Mouse (Mus musculus) liver, embryonic 15.5 days (tissue): Measurements from ENCODE around the gene Cpeb4. TPM values are rescaled to one million over a fixed set of nuclear protein-coding genes. Genes with fewer than 3 reads are reported as not detected.
"Not testable (repeated sequence)": the region's sequence is repeated elsewhere in the genome, so short reads cannot be mapped to it uniquely, and the experiment has no call there.

Experiments
- ATAC-seq: fragments of 200-750 bp; cut with Nextera tagmentation; 2 replicates; pipeline ENCODE4 v1.8.0; 2017; ENCODE audit warnings: moderate number of reproducible peaks, mild to moderate bottlenecking, moderate library complexity; ENCODE audit not compliant: insufficient read depth
- H3K27ac ChIP-seq: fragments of 300-500 bp; sonication (generic); replicated peaks from 2 replicates; pipeline ENCODE4 v1.5.1; 2015; ENCODE audit warnings: mild to moderate bottlenecking, inconsistent platforms
- H3K27me3 ChIP-seq: fragments of 300-500 bp; sonication (generic); 2 replicates; pipeline ENCODE4 v1.6.1; 2015; ENCODE audit warnings: mild to moderate bottlenecking, inconsistent platforms
- H3K36me3 ChIP-seq: fragments of 300-500 bp; sonication (generic); replicated peaks from 2 replicates; pipeline ENCODE4 v1.6.1; 2015; ENCODE audit warnings: moderate library complexity, mild to moderate bottlenecking, inconsistent platforms
- H3K4me1 ChIP-seq: fragments of 300-500 bp; sonication (generic); replicated peaks from 2 replicates; pipeline ENCODE4 v1.6.1; 2015; ENCODE audit warnings: inconsistent platforms
- H3K4me2 ChIP-seq: fragments of 300-500 bp; sonication (generic); 2 replicates; pipeline ENCODE4 v1.6.1; 2015; ENCODE audit warnings: moderate library complexity, mild to moderate bottlenecking, inconsistent platforms
- H3K4me3 ChIP-seq: fragments of 300-500 bp; sonication (generic); replicated peaks from 2 replicates; pipeline ENCODE4 v1.5.1; 2015; ENCODE audit warnings: mild to moderate bottlenecking, inconsistent platforms
- H3K9ac ChIP-seq: fragments of 300-500 bp; sonication (generic); 2 replicates; pipeline ENCODE4 v1.6.1; 2015; ENCODE audit warnings: moderate library complexity, mild to moderate bottlenecking, inconsistent platforms
- H3K9me3 ChIP-seq: fragments of 300-500 bp; sonication (generic); replicated peaks from 2 replicates; pipeline ENCODE4 v1.6.1; 2016; ENCODE audit warnings: inconsistent platforms
- WGBS: fragments of 180-500 bp; shearing (Covaris S2); methylation state at CpG from one replicate; pipeline ENCODE4 v1.1.7; 2015; ENCODE audit warnings: mixed read lengths; ENCODE audit not compliant: insufficient replicate concordance; 5-methylcytosine and 5-hydroxymethylcytosine counted together
- polyA plus RNA-seq: library from polyadenylated mRNA; unstranded; fragments of >200 nt; fragmentation: Nextera tagmentation; extraction: Ambion mirVana; gene quantifications from 2 replicates; pipeline ENCODE4 v1.2.1, GENCODE M21; 2015

Gene Cpeb4
- polyA plus RNA-seq, 1 experiment from 2014 or later = 19.0 TPM

DNA sequence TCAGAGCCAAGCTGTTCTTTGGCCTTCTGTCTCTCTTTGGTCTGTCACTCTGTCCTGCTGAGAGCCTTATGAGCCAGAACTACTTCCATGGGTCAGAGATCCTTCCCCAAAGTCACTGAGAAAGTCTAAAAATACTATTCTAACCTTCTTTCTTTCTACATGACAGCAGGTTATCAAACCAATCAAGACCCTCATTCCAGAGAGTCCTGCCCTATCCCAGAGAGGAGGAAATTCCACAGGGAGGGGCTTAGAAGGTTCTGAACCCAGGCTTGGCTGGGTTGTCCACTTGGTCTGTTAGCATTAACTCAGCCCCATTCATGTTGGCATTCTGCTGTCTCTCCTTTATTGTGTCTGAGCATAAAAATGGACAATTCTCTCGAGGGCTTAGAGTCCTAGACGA lies 38.5 kb upstream of the Cpeb4 start:
- Histone ChIP-seq H3K27ac (peak overlapping the region; percentile 95), H3K9ac (no peak overlapping the region), H3K4me3 (no peak overlapping the region), H3K4me2 (no peak overlapping the region), H3K27me3 (no peaks in the 10 kb centered on the region), H3K36me3 (no peaks in the 10 kb centered on the region), H3K9me3 (no peaks in the 10 kb centered on the region), H3K4me1 (peaks cover 96% of the 10 kb centered on the region)
- 62% methylated on average over 2 of the region's 2 CpGs for WGBS
- ATAC-seq = no peak

DNA sequence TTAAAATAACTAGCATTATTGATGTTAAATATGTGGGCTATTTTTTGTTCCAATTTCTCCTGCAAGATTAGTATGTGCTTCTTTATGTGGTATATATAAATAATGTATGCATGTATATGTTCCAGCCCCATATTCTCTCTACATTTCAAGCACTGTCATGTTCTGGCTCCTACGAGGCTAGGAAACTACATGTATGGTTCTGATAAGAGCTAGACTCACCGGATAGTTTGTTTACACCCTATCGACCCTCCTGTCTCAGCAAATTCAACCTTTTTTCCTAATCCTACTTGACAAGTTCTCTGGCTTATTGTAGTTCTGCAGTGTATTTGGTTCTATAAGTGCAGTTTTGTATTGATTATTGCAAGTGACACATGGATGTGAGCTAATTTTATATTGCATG lies 36.7 kb upstream of the Cpeb4 start:
- Histone ChIP-seq H3K27ac (peak overlapping the region; percentile 95), H3K9ac (peak overlapping the region; percentile 33), H3K27me3 (no peaks in the 10 kb centered on the region), H3K4me2 (peak overlapping the region; percentile 31; the same call in 1 of the 2 replicates), H3K9me3 (no peaks in the 10 kb centered on the region), H3K4me3 (no peak overlapping the region), H3K36me3 (no peaks in the 10 kb centered on the region), H3K4me1 (peaks cover 97% of the 10 kb centered on the region)
- WGBS = 16% methylated on average over 3 of the region's 3 CpGs
- ATAC-seq = peak; percentile 79

GRCm38 (mm10) chr11:31837243-31837642 lies 34.8 kb upstream of the Cpeb4 start:
- no peak for ATAC-seq
- Histone ChIP-seq H3K4me1 (peaks cover 97% of the 10 kb centered on the region), H3K27me3 (no peaks in the 10 kb centered on the region), H3K4me3 (no peak overlapping the region), H3K9me3 (no peaks in the 10 kb centered on the region), H3K9ac (no peak overlapping the region), H3K27ac (peak overlapping the region; percentile 95), H3K36me3 (no peaks in the 10 kb centered on the region), H3K4me2 (no peak overlapping the region)
- 91% methylated on average over 3 of the region's 3 CpGs for WGBS

DNA sequence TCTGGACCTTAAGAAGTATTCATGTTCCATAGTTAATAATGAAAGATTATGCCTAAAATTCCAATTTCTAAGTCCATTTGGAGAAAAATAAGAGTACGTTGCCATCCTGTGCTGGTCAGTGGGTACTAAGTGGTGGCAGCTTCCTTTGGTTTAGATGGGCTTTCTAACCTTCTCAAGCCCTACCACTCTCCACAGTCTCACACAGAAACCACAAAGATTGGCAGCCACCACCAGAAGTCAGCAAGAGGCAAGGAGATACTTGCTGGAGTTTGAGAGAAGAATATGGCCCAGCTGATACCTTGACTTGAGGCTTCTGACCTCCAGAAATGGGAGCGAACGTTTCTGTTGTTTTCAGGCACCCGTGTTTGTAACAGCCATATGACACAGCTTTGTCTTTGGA lies 34.3 kb upstream of the Cpeb4 start:
- H3K36me3 ChIP-seq = no peaks in the 10 kb centered on the region
- H3K4me3 ChIP-seq = no peak overlapping the region
- H3K4me1 ChIP-seq = peaks cover 97% of the 10 kb centered on the region
- ATAC-seq = no peak
- no peaks in the 10 kb centered on the region for H3K27me3 ChIP-seq
- 35% methylated on average over 4 of the region's 4 CpGs for WGBS
- H3K27ac ChIP-seq = peak overlapping the region; percentile 74
- no peaks in the 10 kb centered on the region for H3K9me3 ChIP-seq
- no peak overlapping the region for H3K9ac ChIP-seq
- no peak overlapping the region for H3K4me2 ChIP-seq

- Histone ChIP-seq H3K4me2 (no peak overlapping the region), H3K27me3 (no peaks in the 10 kb centered on the region), H3K4me1 (peaks cover 97% of the 10 kb centered on the region), H3K9me3 (no peaks in the 10 kb centered on the region), H3K9ac (peak overlapping the region; percentile 16; the same call in 1 of the 2 replicates), H3K27ac (peak overlapping the region; percentile 74), H3K36me3 (no peaks in the 10 kb centered on the region), H3K4me3 (no peak overlapping the region)
- no peak for ATAC-seq
- 65% methylated on average over 7 of the region's 7 CpGs for WGBS
Measured at GRCm38 (mm10) chr11:31838442-31839083, 33.4 kb upstream of the Cpeb4 start.

DNA sequence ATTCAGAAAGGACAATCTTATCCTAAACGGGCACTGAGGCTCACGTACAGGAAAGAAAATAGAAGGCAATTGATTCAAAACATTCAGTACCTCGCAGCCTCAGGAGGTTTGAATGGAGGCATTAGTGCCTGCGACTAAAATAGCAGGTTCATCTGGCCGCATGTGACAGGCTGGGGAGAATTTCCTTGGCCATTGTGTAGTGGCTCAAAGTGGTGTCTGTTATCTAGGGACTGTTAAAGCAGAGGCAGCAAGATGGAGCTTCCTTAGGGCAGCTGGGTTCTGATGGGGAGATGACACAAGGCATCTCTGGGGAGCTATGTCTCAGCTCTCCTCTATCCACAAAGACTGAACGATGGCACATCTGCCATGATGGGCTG lies 32.9 kb upstream of the Cpeb4 start:
- ATAC-seq = no peak
- H3K36me3 ChIP-seq = no peaks in the 10 kb centered on the region
- H3K9ac ChIP-seq = peak overlapping the region; percentile 1; the same call in 1 of the 2 replicates
- WGBS = 52% methylated on average over 6 of the region's 6 CpGs
- peaks cover 95% of the 10 kb centered on the region for H3K4me1 ChIP-seq
- no peak overlapping the region for H3K4me3 ChIP-seq
- no peaks in the 10 kb centered on the region for H3K27me3 ChIP-seq
- H3K9me3 ChIP-seq = no peaks in the 10 kb centered on the region
- no peak overlapping the region for H3K4me2 ChIP-seq
- H3K27ac ChIP-seq = peak overlapping the region; percentile 74

GRCm38 (mm10) chr11:31842171-31842959 lies 29.6 kb upstream of the Cpeb4 start:
- Histone ChIP-seq H3K27ac (peak overlapping the region; percentile 98), H3K4me1 (peaks cover 92% of the 10 kb centered on the region), H3K9ac (peak overlapping the region; percentile 55), H3K4me2 (no peak overlapping the region; the same call in 1 of the 2 replicates), H3K4me3 (no peak overlapping the region), H3K27me3 (no peaks in the 10 kb centered on the region), H3K9me3 (no peaks in the 10 kb centered on the region), H3K36me3 (no peaks in the 10 kb centered on the region)
- no peak for ATAC-seq
- WGBS = 84% methylated on average over 5 of the region's 5 CpGs

GRCm38 (mm10) chr11:31843177-31843833 lies 28.7 kb upstream of the Cpeb4 start:
- peak overlapping the region; percentile 98 for H3K27ac ChIP-seq
- H3K4me2 ChIP-seq = peak overlapping the region; percentile 61
- H3K4me1 ChIP-seq = peaks cover 90% of the 10 kb centered on the region
- no peaks in the 10 kb centered on the region for H3K9me3 ChIP-seq
- peak overlapping the region; percentile 55 for H3K9ac ChIP-seq
- H3K4me3 ChIP-seq = 0 out of 2 replicates have a peak overlapping the region, but pooled peaks have one; percentile 4
- no peaks in the 10 kb centered on the region for H3K27me3 ChIP-seq
- no peaks in the 10 kb centered on the region for H3K36me3 ChIP-seq
- 63% methylated on average over 7 of the region's 7 CpGs for WGBS
- ATAC-seq = peak; percentile 66

- peak overlapping the region; percentile 98 for H3K27ac ChIP-seq
- ATAC-seq = peak; percentile 99
- peak overlapping the region; percentile 63 for H3K9ac ChIP-seq
- no peaks in the 10 kb centered on the region for H3K9me3 ChIP-seq
- peaks cover 85% of the 10 kb centered on the region for H3K4me1 ChIP-seq
- peak overlapping the region; percentile 61 for H3K4me2 ChIP-seq
- no peaks in the 10 kb centered on the region for H3K36me3 ChIP-seq
- 17% methylated on average over 5 of the region's 5 CpGs for WGBS
- peak overlapping the region; percentile 14; the same call in 1 of the 2 replicates for H3K4me3 ChIP-seq
- H3K27me3 ChIP-seq = no peaks in the 10 kb centered on the region
Measured at GRCm38 (mm10) chr11:31843834-31844188, 28.2 kb upstream of the Cpeb4 start.

DNA sequence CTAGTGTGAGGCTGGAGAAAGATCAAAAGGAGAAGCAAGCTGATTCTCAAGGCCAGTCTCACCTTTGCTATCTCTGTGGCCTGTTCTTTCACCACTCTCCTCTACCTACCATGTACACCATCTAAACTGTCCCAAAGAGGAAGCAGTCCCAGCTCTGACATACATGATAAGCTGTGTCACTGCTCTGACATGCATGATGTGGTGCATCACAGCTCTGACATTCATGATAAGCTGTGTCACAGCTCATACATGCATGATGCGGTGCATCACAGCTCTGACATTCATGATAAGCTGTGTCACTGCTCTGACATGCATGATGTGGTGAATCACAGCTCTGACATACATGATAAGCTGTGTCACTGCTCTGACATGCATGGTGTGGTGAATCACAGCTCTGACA lies 26.9 kb upstream of the Cpeb4 start:
- Histone ChIP-seq H3K4me1 (peaks cover 72% of the 10 kb centered on the region), H3K9ac (peak overlapping the region; percentile 63), H3K27ac (peak overlapping the region; percentile 98)
- not testable (repeated sequence) for ATAC-seq, H3K4me2 ChIP-seq, H3K36me3 ChIP-seq, H3K9me3 ChIP-seq, H3K27me3 ChIP-seq, H3K4me3 ChIP-seq
- 69% methylated on average over 1 of the region's 1 CpGs for WGBS
